In genomic region chr14:21813847-21814246, GRCm38 (mm10) we compare ENCODE assay signal across 11 mouse cellular contexts. TPM values are rescaled to one million over a fixed set of nuclear protein-coding genes. Genes with fewer than 3 reads are reported as not detected.
A peak's percentile ranks its signal among the peaks of the same experiment; 100 is the strongest.
DNase-seq lines count a peak whose midpoint lies in the region; ATAC-seq lines count a peak whose summit lies in the region.
"Had no signal": no experiment of that assay in that cellular context is flagged by ENCODE, and none has a peak within 500 bp of the region (broad histone marks: within the 10 kb centered on the region; RNA-seq: fewer than 3 reads in every experiment).

No protein-coding gene starts in this region.

- no peak overlapping the region for H3K4me2 ChIP-seq in liver, embryonic 11.5 days
- H3K4me2 ChIP-seq: hindbrain, embryonic 15.5 days had no signal

- H3K9me3 ChIP-seq in liver, embryonic 11.5 days (ENCODE audit: control insufficient read depth, low read length) = no peaks in the 10 kb centered on the region
- H3K9me3 ChIP-seq: hindbrain, embryonic 15.5 days; limb, embryonic 10.5 days had no signal

- peak; percentile 53 to 78 for DNase-seq in adrenal gland, adult (ENCODE audit: inconsistent age in 2 of 2, low spot score in 1 of 2)
- no peak for DNase-seq in adrenal gland, postnatal 25 days
- DNase-seq in liver = peak; percentile 24
- DNase-seq in liver, embryonic 11.5 days (ENCODE audit: low spot score) = no peak
- peak; percentile 64 to 76 for DNase-seq in adrenal gland, postnatal 36 days
- no peak for DNase-seq in natural killer cell, adult 2 months (ENCODE audit: low spot score in 2 of 2)
- no peak for DNase-seq in urinary bladder, postnatal 25 days (ENCODE audit: low spot score)
- DNase-seq: heart, adult 2 months had no signal

- H3K36me3 ChIP-seq in liver, embryonic 11.5 days (ENCODE audit: control insufficient read depth, insufficient read depth, low read length) = no peaks in the 10 kb centered on the region
- H3K36me3 ChIP-seq: hindbrain, embryonic 15.5 days; limb, embryonic 10.5 days had no signal

- no peak overlapping the region for H3K4me3 ChIP-seq in liver, embryonic 11.5 days (ENCODE audit: low read depth, low read length)
- H3K4me3 ChIP-seq: heart, adult 2 months; hindbrain, embryonic 15.5 days; limb, embryonic 10.5 days had no signal

- no peak overlapping the region for H3K9ac ChIP-seq in liver, embryonic 11.5 days (ENCODE audit: low read depth, low read length)
- H3K9ac ChIP-seq: hindbrain, embryonic 15.5 days had no signal

- ATAC-seq in liver, embryonic 11.5 days (replicated peaks; ENCODE audit: low FRiP score) = no peak
- ATAC-seq in monocyte, adult 5-6 weeks (replicated peaks; ENCODE audit: insufficient number of reproducible peaks, low FRiP score, low TSS enrichment, poor library complexity, severe bottlenecking) = 0 out of 2 replicates have a peak, but pooled peaks have one; percentile 29

- H3K4me1 ChIP-seq in liver, embryonic 11.5 days (replicated peaks; ENCODE audit: control insufficient read depth, insufficient read depth, low read length) = 0 out of 2 replicates have a peak, but pooled peaks cover 7% of the 10 kb centered on the region
- H3K4me1 ChIP-seq: hindbrain, embryonic 15.5 days had no signal

- 58% methylated on average over 3 of the region's 3 CpGs for WGBS in liver, embryonic 11.5 days

- H3K27me3 ChIP-seq in liver, embryonic 11.5 days (replicated peaks; ENCODE audit: control insufficient read depth, insufficient read depth, low read length) = no peaks in the 10 kb centered on the region
- H3K27me3 ChIP-seq: hindbrain, embryonic 15.5 days had no signal

- H3K27ac ChIP-seq in liver, embryonic 11.5 days (ENCODE audit: low read depth, low read length) = no peak overlapping the region
- H3K27ac ChIP-seq: heart, adult 2 months; hindbrain, embryonic 15.5 days; limb, embryonic 10.5 days had no signal

RNA-seq across cellular contexts. Expression of gene Vdac2, which starts 11.2 kb away (rescaled TPM):
- total RNA-seq in adrenal gland, postnatal 25 days (2021) = 168 and 205 TPM in 2 replicates
- polyA plus RNA-seq in liver, embryonic 11.5 days (2014; fragmentation: Nextera tagmentation; extraction: Ambion mirVana) = 312 and 324 TPM in 2 replicates
- total RNA-seq in adrenal gland, postnatal 36 days (2021) = 100 to 1,000 TPM; 206 to 231 TPM
- 210 to 264 TPM (median 238 TPM) in 3 replicates for total RNA-seq in monocyte, adult 5-6 weeks (2017)

RNA-seq across cellular contexts. Expression of gene Comtd1, which starts 34.9 kb away (rescaled TPM):
- 67.2 and 75.0 TPM in 2 replicates for total RNA-seq in adrenal gland, postnatal 25 days (2021)
- 54.4 and 59.0 TPM in 2 replicates for polyA plus RNA-seq in liver, embryonic 11.5 days (2014; fragmentation: Nextera tagmentation; extraction: Ambion mirVana)
- total RNA-seq in adrenal gland, postnatal 36 days (2021) = 10 to 100 TPM; 54.8 to 83.5 TPM
- 2.9 to 11.5 TPM (median 8.0 TPM) in 3 replicates for total RNA-seq in monocyte, adult 5-6 weeks (2017)

Comparison
In these comparisons a context has a peak if more than half of its experiments do, and no peak if none do; other contexts are left out.
1. DNase-seq: peak in adrenal gland, adult (2 of 2), liver (single experiment) and adrenal gland, postnatal 36 days (2 of 2); none in adrenal gland, postnatal 25 days (single experiment), liver, embryonic 11.5 days (single experiment), natural killer cell, adult 2 months (0 of 2) and urinary bladder, postnatal 25 days (single experiment).